Mouse (Mus musculus) small intestine, adult 2 months (tissue): ENCODE results near the gene Dennd1a.

Source experiments
- CTCF ChIP-seq: fragments of 200-500 bp; IDR thresholded peaks from 2 replicates; pipeline ENCODE4 v1.5.1; 2012; ENCODE audit warnings: low read depth, mild to moderate bottlenecking, control low read depth, inconsistent platforms, low read length, moderate library complexity, mixed read lengths; ENCODE audit not compliant: insufficient replicate concordance, insufficient read length; ENCODE audit errors: extremely low read depth
- POLR2A ChIP-seq: fragments of 200-500 bp; IDR thresholded peaks from 2 replicates; pipeline ENCODE4 v1.6.1; 2012; ENCODE audit warnings: low read depth, mild to moderate bottlenecking, control low read depth, inconsistent platforms, low read length, moderate library complexity

DNA sequence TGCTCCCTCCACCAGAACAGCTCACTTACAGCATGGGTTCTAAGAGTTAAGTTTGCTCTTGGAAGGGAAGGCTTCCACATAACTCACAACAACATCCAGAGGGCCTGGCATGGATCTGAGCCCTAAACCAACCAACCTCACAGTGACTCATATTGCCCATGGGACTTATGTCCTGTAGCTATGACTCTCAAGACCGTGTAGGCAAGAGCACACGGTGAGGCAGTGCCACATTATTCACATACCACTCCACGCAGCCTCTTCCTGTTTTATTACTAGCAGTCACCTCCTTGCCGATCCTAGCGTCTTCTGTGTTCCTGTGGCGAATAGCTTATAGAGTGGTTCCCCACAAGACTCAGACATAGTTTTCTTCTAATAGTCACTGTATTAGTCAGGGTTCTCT is 537.9 kb downstream of the Dennd1a start:
- no peak for TF ChIP-seq CTCF
- no peak for TF ChIP-seq POLR2A
